Mouse (Mus musculus): ENCODE results near the gene Rapgef4.

The Rapgef4 gene

DNA sequence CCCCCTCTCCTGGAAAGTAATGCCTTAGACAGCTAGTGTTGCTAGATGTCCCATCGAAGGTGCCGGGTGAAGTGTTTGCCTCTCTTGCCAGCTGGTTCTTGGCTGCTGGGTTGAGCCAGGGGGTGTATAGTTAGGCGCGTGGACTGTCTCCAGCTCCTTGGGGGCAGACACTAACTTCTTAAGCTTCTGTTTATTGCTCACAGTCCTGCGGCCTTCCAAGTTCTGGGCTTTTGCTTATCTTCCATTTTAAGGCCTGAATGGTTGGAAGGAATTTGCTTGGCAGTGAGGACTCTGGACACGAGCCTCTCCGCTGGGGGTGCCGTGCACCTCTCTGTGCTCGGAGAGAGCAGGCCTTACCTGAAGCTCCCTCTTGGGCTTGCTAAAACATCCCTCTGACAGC is 249.5 kb downstream of the Rapgef4 start:
- no peak for DNase-seq (ENCODE audit: low spot score in 2 of 2)

- DNase-seq (ENCODE audit: low spot score in 2 of 2) = no peak
These were observed 253.0 kb downstream of the Rapgef4 start for GRCm38 (mm10) chr2:72234085-72234484.

DNA sequence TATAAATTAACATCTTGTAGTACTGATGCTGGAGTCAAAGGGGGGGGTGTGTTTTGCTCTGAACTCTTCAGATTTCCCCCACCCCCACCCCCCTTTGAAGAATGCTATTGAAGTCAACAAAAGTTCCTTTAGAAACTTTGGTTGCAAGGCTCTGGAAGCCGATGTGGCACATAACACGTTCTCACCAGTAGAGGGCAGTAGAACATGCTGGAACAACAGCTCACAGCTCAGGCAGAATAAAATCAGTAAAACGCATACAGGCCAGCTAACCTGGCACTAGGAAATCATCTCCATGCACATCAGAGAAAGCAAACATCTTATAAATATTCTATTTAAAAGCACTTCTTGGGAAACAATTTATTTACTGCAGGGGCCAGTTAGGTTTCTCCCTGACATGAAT is 253.9 kb downstream of the Rapgef4 start:
- DNase-seq (ENCODE audit: low spot score in 2 of 2) = peak; percentile 73 to 87

DNA sequence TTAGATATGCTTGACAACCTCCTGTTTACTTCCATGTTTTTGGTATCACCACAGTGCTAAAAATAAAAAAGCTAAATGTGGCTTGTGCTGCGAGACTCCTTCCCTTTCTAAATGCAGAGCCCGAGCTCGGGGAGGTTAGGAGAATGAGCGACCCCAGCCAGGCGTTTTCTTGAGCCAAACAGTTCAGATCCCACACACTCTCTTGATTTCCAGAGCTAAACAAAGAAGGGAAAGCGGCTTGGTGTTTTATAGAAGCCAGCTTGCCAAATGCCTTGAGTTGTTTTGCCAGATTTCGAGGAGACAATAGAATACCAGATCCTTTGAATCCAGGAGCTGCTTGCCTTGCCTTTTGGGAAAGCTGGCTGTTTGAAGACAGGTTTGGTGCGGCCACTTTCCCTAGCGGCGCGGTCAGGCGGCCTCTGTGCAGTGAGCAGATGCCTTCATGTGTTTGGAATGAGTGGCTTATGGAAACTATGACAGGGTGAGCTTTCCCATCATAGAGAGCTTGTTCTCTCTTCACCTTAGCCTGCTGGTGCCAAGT is 254.4 kb downstream of the Rapgef4 start:
- DNase-seq (ENCODE audit: low spot score in 2 of 2) = no peak

DNA sequence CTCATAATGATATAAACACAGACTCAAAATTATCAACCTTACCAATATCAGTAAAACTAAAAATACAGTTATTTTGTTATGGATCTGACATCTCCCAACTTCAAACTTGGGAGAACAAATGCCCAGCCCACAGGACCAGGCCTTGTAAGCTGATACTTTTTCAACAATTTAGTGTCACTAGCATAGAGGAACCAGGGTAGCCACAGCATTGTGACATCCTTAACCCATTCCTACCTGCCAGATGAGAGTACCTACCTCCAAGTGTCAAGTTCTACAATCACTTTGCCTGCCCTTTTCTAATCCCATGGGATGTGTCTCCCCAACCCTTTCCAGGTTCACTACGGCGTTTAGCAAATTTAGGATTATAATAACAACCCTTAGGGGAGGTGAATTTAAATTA is 257.4 kb downstream of the Rapgef4 start:
- DNase-seq (ENCODE audit: low spot score in 2 of 2) = no peak

GRCm38 (mm10) chr2:72238925-72239324 is 257.9 kb downstream of the Rapgef4 start:
- DNase-seq (ENCODE audit: low spot score in 2 of 2) = peak in 1 of 2 experiments; percentile 58

GRCm38 (mm10) chr2:72239456-72239855 is 258.4 kb downstream of the Rapgef4 start:
- DNase-seq (ENCODE audit: low spot score in 2 of 2) = no peak

- no peak for DNase-seq (ENCODE audit: low spot score in 2 of 2)
These were observed 259.0 kb downstream of the Rapgef4 start for GRCm38 (mm10) chr2:72239993-72240392.

- no peak for DNase-seq (ENCODE audit: low spot score in 2 of 2)
These were observed 259.7 kb downstream of the Rapgef4 start for GRCm38 (mm10) chr2:72240691-72241090.

GRCm38 (mm10) chr2:72241714-72242472 is 260.9 kb downstream of the Rapgef4 start:
- no peak for DNase-seq (ENCODE audit: low spot score in 2 of 2)

GRCm38 (mm10) chr2:72242910-72243675 is 262.1 kb downstream of the Rapgef4 start:
- no peak for DNase-seq (ENCODE audit: low spot score in 2 of 2)

DNA sequence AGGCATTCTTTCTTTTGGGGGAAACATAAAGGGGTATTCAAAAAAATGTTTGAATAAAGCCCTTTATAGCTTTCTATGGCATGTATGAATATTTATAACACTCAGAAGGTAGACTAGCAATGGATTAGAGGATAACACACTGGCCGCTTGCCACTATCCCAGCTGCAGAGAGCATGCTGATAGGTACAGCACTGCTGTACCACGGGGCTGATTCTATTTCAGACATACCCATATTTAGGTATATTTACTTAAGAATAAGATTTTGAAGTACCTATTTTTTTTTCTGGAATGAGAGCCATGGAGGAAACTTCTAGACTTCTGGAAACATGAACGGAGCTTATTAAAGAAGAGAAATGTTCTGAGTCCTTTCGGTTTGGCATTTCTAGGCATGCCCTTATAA is 264.6 kb downstream of the Rapgef4 start:
- DNase-seq (ENCODE audit: low spot score in 2 of 2) = no peak

- no peak for DNase-seq (ENCODE audit: low spot score in 2 of 2)
These were observed 265.3 kb downstream of the Rapgef4 start for GRCm38 (mm10) chr2:72246376-72246775.

DNA sequence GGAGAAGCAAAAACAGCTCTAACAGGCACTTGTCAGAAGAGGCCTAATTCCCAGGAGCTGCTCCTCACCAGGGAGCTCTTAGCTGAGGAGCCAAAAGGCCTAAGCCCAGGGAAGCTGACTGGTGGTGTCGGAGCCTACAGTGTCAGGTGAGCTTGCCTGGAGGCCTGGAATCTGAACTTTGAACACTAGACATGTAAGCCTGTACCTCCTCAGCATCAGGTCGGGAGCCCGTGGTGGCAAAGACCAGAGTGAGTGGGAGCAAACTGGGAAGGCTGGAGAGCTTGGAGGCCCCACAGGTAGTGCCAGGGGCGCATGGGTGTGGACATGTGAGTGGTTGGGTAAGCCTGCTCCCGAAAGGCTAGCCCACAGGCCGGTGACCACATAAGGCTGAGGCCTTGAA is 266.8 kb downstream of the Rapgef4 start:
- no peak for DNase-seq (ENCODE audit: low spot score in 2 of 2)

DNA sequence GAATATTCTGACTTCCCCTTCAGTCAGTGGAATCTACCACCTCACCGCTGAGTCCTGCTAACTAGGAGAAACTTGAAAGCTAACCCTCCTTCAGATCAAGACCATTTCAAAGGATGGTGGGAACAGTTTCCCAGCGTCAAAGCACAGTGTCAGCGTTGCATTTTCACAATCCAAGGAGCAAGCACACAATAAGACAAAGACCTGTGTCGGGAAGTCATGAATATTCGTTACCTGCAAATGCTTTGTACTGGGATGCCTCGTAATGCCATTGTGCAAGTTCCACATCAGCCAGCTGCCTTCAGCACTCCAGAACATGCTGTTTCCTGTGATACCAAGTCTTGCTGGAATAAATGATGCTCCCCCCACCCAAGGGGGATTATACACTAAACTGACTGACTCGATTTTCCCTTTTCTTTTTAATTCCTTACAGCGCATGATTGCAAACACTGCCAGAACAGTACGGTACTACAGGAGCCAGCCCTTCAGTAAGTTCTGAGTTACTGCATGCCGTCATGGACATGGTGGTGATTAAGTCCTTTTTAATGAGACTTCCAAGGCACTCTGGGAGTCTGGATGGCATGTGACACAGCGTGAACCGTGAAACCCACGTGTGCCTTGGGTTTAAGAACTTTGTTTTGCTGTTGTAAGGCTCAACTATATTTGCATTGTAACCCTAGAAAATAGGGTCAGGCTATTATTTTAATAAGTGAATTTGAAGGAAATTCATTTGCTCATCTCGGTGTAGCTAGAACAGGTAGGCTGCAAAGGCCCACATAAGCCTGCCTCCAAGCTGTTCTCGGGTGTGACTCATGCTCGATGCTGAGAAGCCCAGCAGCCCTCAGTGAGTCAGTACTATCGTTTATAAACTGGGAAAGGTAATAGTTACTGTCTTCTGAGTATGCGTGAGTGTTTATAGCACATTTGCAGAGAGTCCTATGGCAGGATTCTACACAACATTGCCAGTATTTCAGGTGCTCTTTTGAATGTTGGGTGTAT is 271.8 kb downstream of the Rapgef4 start:
- DNase-seq (ENCODE audit: low spot score in 2 of 2) = peak in 1 of 2 experiments; percentile 26

- DNase-seq (ENCODE audit: low spot score in 2 of 2) = no peak
These were observed 272.8 kb downstream of the Rapgef4 start for GRCm38 (mm10) chr2:72253882-72254281.

DNA sequence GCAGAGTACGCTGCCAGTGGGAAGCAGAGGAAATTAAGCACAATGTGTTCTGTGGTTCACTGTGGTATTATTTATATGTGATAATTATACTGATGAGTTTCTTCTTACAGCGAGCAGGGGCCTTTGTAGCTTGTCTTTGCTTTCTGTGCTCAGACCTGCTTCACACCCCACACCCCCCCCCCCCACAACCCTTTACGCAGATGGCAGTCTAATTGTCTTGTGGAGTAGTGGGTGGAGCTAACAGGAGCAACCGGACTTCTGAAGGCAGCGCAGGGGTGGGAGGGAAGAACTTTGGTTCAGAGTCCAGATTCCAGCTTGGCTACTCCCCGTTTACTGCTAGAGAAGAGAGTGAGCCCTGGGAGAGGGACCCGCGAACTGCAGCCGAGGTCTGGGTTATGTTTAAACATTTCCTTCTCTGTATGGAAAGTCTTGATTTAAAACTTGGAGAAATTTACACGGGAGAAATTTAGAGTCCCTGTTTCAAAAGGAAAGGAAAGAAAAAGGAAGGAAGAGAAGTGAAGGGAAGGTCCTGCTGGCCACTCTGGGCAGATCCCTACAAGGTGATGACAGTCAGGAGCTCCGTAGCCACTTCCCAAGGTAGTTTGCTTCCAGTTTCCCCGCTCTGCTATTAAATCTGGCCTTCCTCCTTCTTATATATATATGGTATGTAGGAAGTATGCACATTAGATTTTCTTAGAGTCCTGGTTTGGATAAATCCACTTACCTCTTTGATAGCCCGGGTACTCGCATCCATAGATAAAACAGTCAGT is 274.0 kb downstream of the Rapgef4 start:
- no peak for DNase-seq (ENCODE audit: low spot score in 2 of 2)

- no peak for DNase-seq (ENCODE audit: low spot score in 2 of 2)
These were observed 279.7 kb downstream of the Rapgef4 start for GRCm38 (mm10) chr2:72260704-72261103.

- DNase-seq (ENCODE audit: low spot score in 2 of 2) = peak in 1 of 2 experiments; percentile 47
These were observed 281.9 kb downstream of the Rapgef4 start for GRCm38 (mm10) chr2:72262814-72263480.

DNA sequence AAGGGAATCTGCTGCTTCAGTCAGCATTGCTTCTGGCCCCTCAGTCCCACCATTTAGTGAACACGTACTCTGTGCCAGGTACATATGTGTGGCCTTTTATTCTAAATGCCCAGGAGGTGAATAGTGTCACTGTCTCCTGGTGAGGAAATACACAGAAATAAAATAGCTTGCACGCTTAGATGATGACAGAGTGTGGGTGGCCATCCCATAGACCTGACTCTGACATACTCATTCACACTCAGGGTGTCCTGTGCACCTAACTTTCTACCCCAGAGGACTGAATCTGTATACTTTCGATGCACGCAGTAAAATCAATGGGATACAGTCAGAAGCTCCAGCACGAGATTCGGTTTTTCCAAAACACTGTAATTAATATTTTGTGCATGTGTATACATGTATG is 286.4 kb downstream of the Rapgef4 start:
- no peak for DNase-seq (ENCODE audit: low spot score in 2 of 2)
